Mouse (Mus musculus) bone marrow, adult 2 months (tissue): ENCODE measurements at regions not wholly inside any gene's neighbourhood (a gene's known extent, or its start where the extent isn't known, plus 50 kb on each side); places are given as distances from the start of the nearest gene placed in this dataset.

Source experiments
- CTCF ChIP-seq: fragments of 200-500 bp; IDR thresholded peaks from 2 replicates; pipeline ENCODE4 v1.5.1; 2011; ENCODE audit warnings: low read length, control low read depth; ENCODE audit not compliant: control insufficient read depth, insufficient read depth
- POLR2A ChIP-seq: fragments of 200-500 bp; IDR thresholded peaks from 2 replicates; pipeline ENCODE4 v1.6.1; 2011; ENCODE audit warnings: low read depth, mild to moderate bottlenecking, control low read depth, low read length, borderline replicate concordance; ENCODE audit not compliant: control insufficient read depth

GRCm38 (mm10) chr19:14777198-14777597 lies 179.3 kb upstream of the Tle4 start:
- no peak for TF ChIP-seq CTCF
- no peak for TF ChIP-seq POLR2A
